Mouse (Mus musculus) MEL (cell line): Measurements from ENCODE around the gene Tram1l1. TPM values are rescaled to one million over a fixed set of nuclear protein-coding genes. Genes with fewer than 3 reads are reported as not detected.

Experiments used
- DNase-seq: peaks from one replicate; pipeline ENCODE4 v3.0.0; 2011; ENCODE audit warnings: low read depth, low spot score
- H3K27ac ChIP-seq: 2 replicates; pipeline ENCODE4 v1.5.1; 2012; ENCODE audit warnings: low read depth, mild to moderate bottlenecking, control low read depth, low read length, moderate library complexity; ENCODE audit not compliant: control insufficient read depth
- H3K27me3 ChIP-seq, 2 experiments: fragments of 150-350 bp in 1 of 2; sonication (generic) in 1 of 2; 2 replicates each; pipeline ENCODE4 v1.6.1; 2012; ENCODE audit warnings: low read length in 2 of 2, mild to moderate bottlenecking in 2 of 2, improper control_type of control experiment in 1 of 2, moderate library complexity in 1 of 2; ENCODE audit not compliant: insufficient read depth in 2 of 2, control insufficient read depth in 1 of 2
- H3K36me3 ChIP-seq, 2 experiments: 2 replicates each; pipeline ENCODE4 v1.6.1; 2012 to 2014; ENCODE audit warnings: low read length in 2 of 2, improper control_type of control experiment in 1 of 2, inconsistent platforms in 1 of 2, mild to moderate bottlenecking in 1 of 2; ENCODE audit not compliant: insufficient read depth in 2 of 2, control insufficient read depth in 1 of 2
- H3K4me1 ChIP-seq, 2 experiments: fragments of 150-350 bp in 1 of 2; sonication (generic) in 1 of 2; 2 replicates each; pipeline ENCODE4 v1.6.1; 2012; ENCODE audit warnings: low read length in 2 of 2, improper control_type of control experiment in 1 of 2, mild to moderate bottlenecking in 1 of 2; ENCODE audit not compliant: insufficient read depth in 2 of 2, control insufficient read depth in 1 of 2
- H3K4me3 ChIP-seq, 2 experiments: fragments of 150-350 bp in 1 of 2; sonication (generic) in 1 of 2; 2 replicates each; pipeline ENCODE4 v1.5.1; 2012; ENCODE audit warnings: low read depth in 2 of 2, low read length in 2 of 2, mild to moderate bottlenecking in 2 of 2, moderate library complexity in 2 of 2, control low read depth in 1 of 2, improper control_type of control experiment in 1 of 2; ENCODE audit not compliant: control insufficient read depth in 1 of 2, insufficient read depth in 1 of 2
- H3K79me2 ChIP-seq: 2 replicates; pipeline ENCODE4 v1.6.1; 2012; ENCODE audit warnings: mild to moderate bottlenecking, low read length, moderate library complexity; ENCODE audit not compliant: control insufficient read depth, poor library complexity, insufficient read depth
- H3K9ac ChIP-seq: 2 replicates; pipeline ENCODE4 v1.6.1; 2012; ENCODE audit warnings: low read depth, mild to moderate bottlenecking, control low read depth, low read length, moderate library complexity; ENCODE audit not compliant: control insufficient read depth, poor library complexity, severe bottlenecking
- H3K9me3 ChIP-seq: fragments of 150-350 bp; sonication (generic); replicated peaks from 2 replicates; pipeline ENCODE4 v1.6.1; 2012; ENCODE audit warnings: mild to moderate bottlenecking, low read length, improper control_type of control experiment, moderate library complexity; ENCODE audit not compliant: insufficient read depth
- BHLHE40 ChIP-seq: IDR thresholded peaks from 2 replicates; pipeline ENCODE4 v1.6.1; 2012; ENCODE audit warnings: low read depth, mild to moderate bottlenecking, inconsistent platforms, low read length, improper control_type of control experiment, borderline replicate concordance
- CHD1 ChIP-seq: IDR thresholded peaks from 2 replicates; pipeline ENCODE4 v1.6.1; 2012; ENCODE audit warnings: low read depth, mild to moderate bottlenecking, inconsistent platforms, low read length, improper control_type of control experiment
- CTCF ChIP-seq, 3 experiments: IDR thresholded peaks in 2 of 3; conservative IDR thresholded peaks in 1 of 3; 2 replicates each; pipeline ENCODE4 v1.5.1; 2011 to 2012; ENCODE audit warnings: low read length in 3 of 3, low read depth in 2 of 3, mild to moderate bottlenecking in 2 of 3, improper control_type of control experiment in 1 of 3, inconsistent platforms in 1 of 3, mixed read lengths in 1 of 3, moderate library complexity in 1 of 3; ENCODE audit not compliant: control insufficient read depth in 1 of 3, insufficient read depth in 1 of 3, poor library complexity in 1 of 3, severe bottlenecking in 1 of 3
- E2F4 ChIP-seq: IDR thresholded peaks from 2 replicates; pipeline ENCODE4 v1.6.1; 2011; ENCODE audit warnings: low read depth, low read length, improper control_type of control experiment, borderline replicate concordance
- ELF1 ChIP-seq: IDR thresholded peaks from 2 replicates; pipeline ENCODE4 v1.6.1; 2014; ENCODE audit warnings: low read depth, mild to moderate bottlenecking, inconsistent platforms, low read length, improper control_type of control experiment, moderate library complexity
- EP300 ChIP-seq, 2 experiments: IDR thresholded peaks; 2 replicates each; pipeline ENCODE4 v1.6.1; 2011; ENCODE audit warnings: improper control_type of control experiment in 2 of 2, low read length in 2 of 2, low read depth in 1 of 2, mild to moderate bottlenecking in 1 of 2
- ETS1 ChIP-seq: IDR thresholded peaks from 2 replicates; pipeline ENCODE4 v1.6.1; 2012; ENCODE audit warnings: low read depth, mild to moderate bottlenecking, inconsistent platforms, low read length, improper control_type of control experiment, moderate library complexity
- GATA1 ChIP-seq: IDR thresholded peaks from 2 replicates; pipeline ENCODE4 v1.6.1; 2011; ENCODE audit warnings: low read depth, low read length, improper control_type of control experiment
- KAT2A ChIP-seq: conservative IDR thresholded peaks from 2 replicates; pipeline ENCODE4 v1.6.1; 2012; ENCODE audit warnings: low read depth, low read length, improper control_type of control experiment, inconsistent platforms
- MAFK ChIP-seq: IDR thresholded peaks from 2 replicates; pipeline ENCODE4 v1.6.1; 2011; ENCODE audit warnings: low read depth, mild to moderate bottlenecking, low read length, improper control_type of control experiment, borderline replicate concordance
- MYB ChIP-seq: IDR thresholded peaks from 2 replicates; pipeline ENCODE4 v1.6.1; 2011; ENCODE audit warnings: mild to moderate bottlenecking, low read depth, low read length, improper control_type of control experiment
- MYC ChIP-seq: IDR thresholded peaks from 2 replicates; pipeline ENCODE4 v1.6.1; 2011; ENCODE audit warnings: low read depth, mild to moderate bottlenecking, low read length, improper control_type of control experiment, moderate library complexity
- NELFE ChIP-seq: IDR thresholded peaks from 2 replicates; pipeline ENCODE4 v1.6.1; 2011; ENCODE audit warnings: low read depth, low read length, improper control_type of control experiment
- POLR2A ChIP-seq, 2 experiments: IDR thresholded peaks; 2 replicates each; pipeline ENCODE4 v1.6.1; 2011 to 2012; ENCODE audit warnings: low read length in 2 of 2, mild to moderate bottlenecking in 2 of 2, control low read depth in 1 of 2, improper control_type of control experiment in 1 of 2, low read depth in 1 of 2, moderate library complexity in 1 of 2; ENCODE audit not compliant: control insufficient read depth in 1 of 2, insufficient read depth in 1 of 2, poor library complexity in 1 of 2
- SIN3A ChIP-seq: IDR thresholded peaks from 2 replicates; pipeline ENCODE4 v1.6.1; 2012; ENCODE audit warnings: low read length, improper control_type of control experiment, inconsistent platforms
- SMC3 ChIP-seq: IDR thresholded peaks from 2 replicates; pipeline ENCODE4 v1.6.1; 2011; ENCODE audit warnings: low read depth, low read length, improper control_type of control experiment
- TBP ChIP-seq: IDR thresholded peaks from 2 replicates; pipeline ENCODE4 v1.8.0; 2011; ENCODE audit warnings: low read depth, low read length, improper control_type of control experiment
- TCF12 ChIP-seq: IDR thresholded peaks from 2 replicates; pipeline ENCODE4 v1.6.1; 2014; ENCODE audit warnings: low read depth, mild to moderate bottlenecking, inconsistent platforms, low read length, improper control_type of control experiment, moderate library complexity
- USF1 ChIP-seq: IDR thresholded peaks from 2 replicates; pipeline ENCODE4 v1.6.1; 2014; ENCODE audit warnings: low read depth, mild to moderate bottlenecking, inconsistent platforms, low read length, improper control_type of control experiment, moderate library complexity
- ZC3H11A ChIP-seq: IDR thresholded peaks from 2 replicates; pipeline ENCODE4 v1.6.1; 2012; ENCODE audit warnings: low read depth, mild to moderate bottlenecking, inconsistent platforms, low read length, improper control_type of control experiment
- ZKSCAN1 ChIP-seq: IDR thresholded peaks from 2 replicates; pipeline ENCODE4 v1.6.1; 2012; ENCODE audit warnings: low read depth, mild to moderate bottlenecking, inconsistent platforms, low read length, improper control_type of control experiment, moderate library complexity
- polyA plus RNA-seq, 2 experiments: library from polyadenylated mRNA; stranded (reverse) in 1 of 2; unstranded in 1 of 2; fragments of >175 nt in 1 of 2; fragments of >200 nt in 1 of 2; gene quantifications; 2 replicates each; pipeline versions ENCODE4 v1.2.1 to v1.2.4; 2012; ENCODE audit warnings: low replicate concordance in 2 of 2, low read depth in 1 of 2; ENCODE audit not compliant: insufficient read length in 2 of 2, insufficient read depth in 1 of 2, missing spikeins in 1 of 2
- total RNA-seq: library from RNA; depleted of rRNA; stranded (reverse); fragments of 300-350 nt; gene quantifications from 2 replicates; pipeline ENCODE4 v1.2.3, GENCODE M21; 2012; rRNA removed

Gene Tram1l1
- total RNA-seq (not detected in 2 replicates), polyA plus RNA-seq (not detected)

DNA sequence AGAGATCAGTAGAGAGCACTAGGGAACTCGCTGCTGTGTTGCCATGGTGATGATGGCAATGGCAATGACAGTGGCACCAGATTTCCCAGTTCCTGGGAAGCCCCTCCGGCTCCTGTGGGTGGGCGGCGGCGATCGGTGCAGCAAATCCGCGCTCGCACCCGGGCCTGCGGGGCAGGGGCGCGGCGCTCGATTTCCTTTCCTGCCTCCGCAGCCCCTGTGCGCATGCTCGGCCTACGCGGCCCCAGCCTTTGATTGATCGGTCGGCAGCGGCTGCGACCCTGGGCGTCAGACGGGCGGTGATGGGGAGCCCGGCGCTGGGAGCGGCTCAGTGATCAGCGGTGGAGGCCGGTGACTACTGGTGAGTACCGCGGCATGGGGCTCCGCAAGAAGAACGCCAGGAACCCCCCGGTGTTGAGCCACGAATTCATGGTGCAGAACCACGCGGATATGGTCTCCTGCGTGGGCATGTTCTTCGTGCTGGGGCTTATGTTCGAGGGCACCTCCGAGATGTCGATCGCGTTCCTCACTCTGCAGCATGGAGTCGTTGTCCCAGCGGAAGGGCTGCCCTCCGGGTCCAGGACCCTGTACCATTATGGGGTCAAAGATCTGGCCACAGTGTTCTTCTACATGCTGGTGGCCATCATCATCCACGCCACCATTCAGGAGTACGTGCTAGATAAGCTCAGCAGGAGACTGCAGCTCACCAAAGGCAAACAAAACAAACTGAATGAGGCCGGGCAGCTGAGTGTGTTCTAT lies at the start of gene Tram1l1:
Tram1l1 (plus strand) TSS at position 35 of the 756 bp plus-strand sequence.
- Histone ChIP-seq H3K4me1 (no peaks in the 10 kb centered on the region), H3K4me3 (no peak within 1 kb of the TSS), H3K9me3 (no peaks in the 10 kb centered on the region), H3K36me3 (no peaks in the 10 kb centered on the region), H3K79me2 (no peaks in the 10 kb centered on the region), H3K27ac (no peak within 1 kb of the TSS), H3K9ac (no peak within 1 kb of the TSS), H3K27me3 (no peaks in the 10 kb centered on the region)
- DNase-seq, result no peak
- no peak for TF ChIP-seq USF1
- no peak for TF ChIP-seq GATA1
- TF ChIP-seq POLR2A (IDR thresholded peaks at IDR 0.05; ENCODE audit: control insufficient read depth in 1 of 2, insufficient read depth in 1 of 2, low read depth in 1 of 2, low read length in 2 of 2, poor library complexity in 1 of 2), result no peak
- TF ChIP-seq TBP, result no peak
- TF ChIP-seq ZKSCAN1, result no peak
- no peak for TF ChIP-seq CTCF (IDR thresholded peaks at IDR 0.05 in 2 of 3, conservative IDR thresholded peaks at IDR 0.05 in 1 of 3; ENCODE audit: control insufficient read depth in 1 of 3, insufficient read depth in 1 of 3, low read depth in 2 of 3, low read length in 3 of 3, poor library complexity in 1 of 3, severe bottlenecking in 1 of 3)
- no peak for TF ChIP-seq E2F4
- no peak for TF ChIP-seq MYB
- TF ChIP-seq MAFK, result no peak
- TF ChIP-seq ETS1, result no peak
- no peak for TF ChIP-seq ELF1

DNA sequence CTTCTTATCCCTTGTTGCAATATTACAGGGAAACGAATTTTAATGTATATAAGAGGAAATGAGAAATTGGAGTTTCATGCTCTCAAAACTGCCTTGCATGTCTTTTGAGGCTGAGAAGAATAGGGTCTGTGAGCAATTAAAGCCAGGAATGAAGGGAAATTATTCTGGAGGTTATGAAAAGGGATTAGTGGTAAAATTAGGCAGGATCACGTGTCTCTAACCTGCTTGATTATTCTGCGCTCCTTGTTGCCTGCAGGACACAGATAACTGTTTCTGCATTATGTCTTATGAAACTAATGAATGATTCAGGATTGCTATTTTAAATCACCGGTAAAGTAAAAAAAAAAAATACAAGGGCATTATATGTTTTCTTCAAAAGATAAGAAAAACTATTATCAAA lies 49.4 kb upstream of the Tram1l1 start:
- no peak overlapping the region for H3K4me3 ChIP-seq
- no peak overlapping the region for H3K27ac ChIP-seq
- H3K9ac ChIP-seq, result no peak overlapping the region
- H3K9me3 ChIP-seq, result no peaks in the 10 kb centered on the region
- H3K36me3 ChIP-seq, result no peaks in the 10 kb centered on the region
- no peaks in the 10 kb centered on the region for H3K4me1 ChIP-seq
- no peaks in the 10 kb centered on the region for H3K79me2 ChIP-seq
- H3K27me3 ChIP-seq, result no peaks in the 10 kb centered on the region
- DNase-seq, result no peak
- TF ChIP-seq NELFE (no peak), SMC3 (no peak), CHD1 (no peak)

DNA sequence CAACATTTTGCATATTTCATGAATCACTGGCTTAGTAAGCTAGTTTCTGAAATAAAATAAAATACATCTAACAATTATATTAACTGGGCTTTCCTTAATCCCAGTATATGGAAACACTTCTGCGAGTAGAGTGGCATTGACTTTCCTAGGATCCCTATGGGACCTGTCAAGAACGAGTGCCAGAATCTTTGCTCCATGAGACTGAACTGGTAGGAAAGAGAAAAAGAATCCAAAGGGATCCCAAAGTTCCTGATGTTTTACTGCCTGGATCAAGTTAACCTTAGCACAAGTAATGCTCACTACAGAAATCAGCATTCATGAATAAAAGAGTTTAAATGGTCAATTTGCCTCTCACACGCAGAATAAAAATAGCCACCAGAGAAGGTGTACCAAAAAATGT lies 49.0 kb upstream of the Tram1l1 start:
- no peak for TF ChIP-seq KAT2A
- TF ChIP-seq GATA1, result no peak
- TF ChIP-seq TCF12, result no peak
- no peak for TF ChIP-seq CTCF (IDR thresholded peaks at IDR 0.05 in 2 of 3, conservative IDR thresholded peaks at IDR 0.05 in 1 of 3; ENCODE audit: control insufficient read depth in 1 of 3, insufficient read depth in 1 of 3, low read depth in 2 of 3, low read length in 3 of 3, poor library complexity in 1 of 3, severe bottlenecking in 1 of 3)
- no peak for TF ChIP-seq ZC3H11A
- TF ChIP-seq SIN3A, result no peak
- TF ChIP-seq BHLHE40, result no peak
- no peak for TF ChIP-seq MYC
- no peak for TF ChIP-seq EP300 (IDR thresholded peaks at IDR 0.05; ENCODE audit: low read depth in 1 of 2, low read length in 2 of 2)

More for the DNA sequence above, 49.0 kb upstream of the Tram1l1 start:
- no peak overlapping the region for H3K9ac ChIP-seq
- no peak overlapping the region for H3K27ac ChIP-seq
- H3K9me3 ChIP-seq, result no peaks in the 10 kb centered on the region
- no peak overlapping the region for H3K4me3 ChIP-seq
- H3K4me1 ChIP-seq, result no peaks in the 10 kb centered on the region
- DNase-seq, result no peak
- no peaks in the 10 kb centered on the region for H3K36me3 ChIP-seq
- H3K27me3 ChIP-seq, result no peaks in the 10 kb centered on the region
- no peaks in the 10 kb centered on the region for H3K79me2 ChIP-seq
